Mouse (Mus musculus) megakaryocyte, embryonic 14.5 days (primary cell): Measurements from ENCODE around the gene Slc25a51.

Source experiments
- FLI1 ChIP-seq: IDR thresholded peaks from 2 replicates; pipeline ENCODE4 v1.6.1; 2012; ENCODE audit warnings: low read length, inconsistent platforms, mixed read lengths
- GATA1 ChIP-seq: IDR thresholded peaks from 3 replicates; pipeline ENCODE4 v1.6.1; 2012; ENCODE audit warnings: mixed read lengths, low read length, inconsistent platforms, borderline replicate concordance

- TF ChIP-seq FLI1 (no peak), GATA1 (no peak)
Measured at GRCm38 (mm10) chr4:45402878-45403498, 5.6 kb downstream of the Slc25a51 start.
